Mouse (Mus musculus) heart, embryonic 14.5 days (tissue): ENCODE measurements at regions not wholly inside any gene's neighbourhood (a gene's known extent, or its start where the extent isn't known, plus 50 kb on each side); places are given as distances from the start of the nearest gene placed in this dataset.

Experiments used
- ATAC-seq: fragments of 200-750 bp; cut with Nextera tagmentation; 2 replicates; pipeline ENCODE4 v1.8.0; 2017; ENCODE audit warnings: low read depth, moderate TSS enrichment; ENCODE audit not compliant: insufficient number of reproducible peaks, insufficient read depth, low FRiP score
- H3K27ac ChIP-seq, 2 experiments: fragments of 200-500 bp in 1 of 2; fragments of 300-500 bp in 1 of 2; sonication (generic) in 1 of 2; replicated peaks in 1 of 2; 2 replicates each; pipeline ENCODE4 v1.5.1; 2012 to 2014; ENCODE audit warnings: low read depth in 2 of 2, low read length in 2 of 2, control low read depth in 1 of 2, mild to moderate bottlenecking in 1 of 2, mixed read lengths in 1 of 2; ENCODE audit not compliant: control insufficient read depth in 1 of 2, insufficient read depth in 1 of 2
- H3K27me3 ChIP-seq: fragments of 300-500 bp; sonication (generic); 2 replicates; pipeline ENCODE4 v1.6.1; 2014; ENCODE audit warnings: mild to moderate bottlenecking, low read length, control low read depth; ENCODE audit not compliant: control insufficient read depth, insufficient read depth
- H3K36me3 ChIP-seq: fragments of 300-500 bp; sonication (generic); 2 replicates; pipeline ENCODE4 v1.6.1; 2014; ENCODE audit warnings: mild to moderate bottlenecking, control low read depth, low read length, mixed read lengths; ENCODE audit not compliant: control insufficient read depth, insufficient read depth
- H3K4me1 ChIP-seq, 2 experiments: fragments of 200-500 bp in 1 of 2; fragments of 300-500 bp in 1 of 2; sonication (generic) in 1 of 2; 2 replicates each; pipeline ENCODE4 v1.6.1; 2012 to 2014; ENCODE audit warnings: low read length in 2 of 2, control low read depth in 1 of 2, mixed read lengths in 1 of 2; ENCODE audit not compliant: control insufficient read depth in 2 of 2, insufficient read depth in 2 of 2
- H3K4me2 ChIP-seq: fragments of 300-500 bp; sonication (generic); 2 replicates; pipeline ENCODE4 v1.6.1; 2014; ENCODE audit warnings: mild to moderate bottlenecking, low read length
- H3K4me3 ChIP-seq, 2 experiments: fragments of 200-500 bp in 1 of 2; fragments of 300-500 bp in 1 of 2; sonication (generic) in 1 of 2; 2 replicates each; pipeline ENCODE4 v1.5.1; 2012 to 2014; ENCODE audit warnings: low read length in 2 of 2, mild to moderate bottlenecking in 2 of 2, control low read depth in 1 of 2, low read depth in 1 of 2, moderate library complexity in 1 of 2; ENCODE audit not compliant: control insufficient read depth in 1 of 2, insufficient read depth in 1 of 2
- H3K9ac ChIP-seq: fragments of 300-500 bp; sonication (generic); 2 replicates; pipeline ENCODE4 v1.6.1; 2014; ENCODE audit warnings: mild to moderate bottlenecking, low read length
- H3K9me3 ChIP-seq: fragments of 300-500 bp; sonication (generic); 2 replicates; pipeline ENCODE4 v1.6.1; 2016; ENCODE audit warnings: low read length, control low read depth; ENCODE audit not compliant: control insufficient read depth
- WGBS: fragments of 180-500 bp; shearing (Covaris S2); extraction: QIAGEN DNeasy Blood & Tissue Kit; methylation state at CpG from one replicate; pipeline ENCODE4 v1.1.7; 2014; 5-methylcytosine and 5-hydroxymethylcytosine counted together

GRCm38 (mm10) chr9:66646226-66646625 lies 53.3 kb upstream of the Usp3 start:
- no peak overlapping the region for H3K27ac ChIP-seq
- 10% methylated on average over 7 of the region's 7 CpGs for WGBS
- H3K4me3 ChIP-seq = no peak overlapping the region
- no peak overlapping the region for H3K9ac ChIP-seq
- H3K27me3 ChIP-seq = no peaks in the 10 kb centered on the region
- peak; percentile 86; the same call in 1 of the 2 replicates for ATAC-seq
- H3K9me3 ChIP-seq = no peaks in the 10 kb centered on the region
- H3K4me2 ChIP-seq = no peak overlapping the region
- peaks cover 0 to 4% of the 10 kb centered on the region in 2 experiments; a peak in 2 of 4 replicates for H3K4me1 ChIP-seq
- H3K36me3 ChIP-seq = no peaks in the 10 kb centered on the region

- H3K27me3 ChIP-seq = no peaks in the 10 kb centered on the region
- ATAC-seq = no peak
- no peak overlapping the region for H3K27ac ChIP-seq
- H3K36me3 ChIP-seq = no peaks in the 10 kb centered on the region
- H3K4me1 ChIP-seq = peaks cover 0 to 8% of the 10 kb centered on the region in 2 experiments; a peak in 2 of 4 replicates
- no peak overlapping the region for H3K4me3 ChIP-seq
- WGBS = 24% methylated on average over 6 of the region's 6 CpGs
- 0 out of 2 replicates have a peak overlapping the region, but pooled peaks have one; percentile 17 for H3K9ac ChIP-seq
- H3K4me2 ChIP-seq = peak overlapping the region; percentile 42
- no peaks in the 10 kb centered on the region for H3K9me3 ChIP-seq
Measured at GRCm38 (mm10) chr9:66651306-66651705, 58.4 kb upstream of the Usp3 start.

- no peaks in the 10 kb centered on the region for H3K9me3 ChIP-seq
- no peaks in the 10 kb centered on the region for H3K27me3 ChIP-seq
- H3K4me1 ChIP-seq = peaks cover 8% of the 10 kb centered on the region in 2 experiments
- no peak overlapping the region for H3K4me3 ChIP-seq
- H3K27ac ChIP-seq = no peak overlapping the region
- no peaks in the 10 kb centered on the region for H3K36me3 ChIP-seq
- 76% methylated on average over 7 of the region's 7 CpGs for WGBS
- ATAC-seq = no peak
- no peak overlapping the region for H3K4me2 ChIP-seq
- H3K9ac ChIP-seq = no peak overlapping the region
Measured at GRCm38 (mm10) chr9:66657116-66657758, 56.2 kb upstream of the Car12 start.

GRCm38 (mm10) chr9:66658707-66659242 lies 54.7 kb upstream of the Car12 start:
- no peak overlapping the region for H3K9ac ChIP-seq
- no peak overlapping the region for H3K4me2 ChIP-seq
- ATAC-seq = no peak
- H3K4me1 ChIP-seq = peaks cover 8% of the 10 kb centered on the region in 2 experiments
- H3K27ac ChIP-seq = no peak overlapping the region
- no peak overlapping the region for H3K4me3 ChIP-seq
- no peaks in the 10 kb centered on the region for H3K27me3 ChIP-seq
- no peaks in the 10 kb centered on the region for H3K9me3 ChIP-seq
- H3K36me3 ChIP-seq = no peaks in the 10 kb centered on the region

GRCm38 (mm10) chr9:66659781-66660445 lies 53.6 kb upstream of the Car12 start:
- Histone ChIP-seq H3K4me1 (peaks cover 8% of the 10 kb centered on the region in 2 experiments), H3K27me3 (no peaks in the 10 kb centered on the region), H3K27ac (0 out of 4 replicates have a peak overlapping the region, but pooled peaks of 1 of the 2 experiments have one; percentile 14), H3K9me3 (peaks cover 4% of the 10 kb centered on the region; the same call in 1 of the 2 replicates), H3K36me3 (no peaks in the 10 kb centered on the region), H3K4me3 (no peak overlapping the region), H3K9ac (no peak overlapping the region), H3K4me2 (no peak overlapping the region)
- no peak for ATAC-seq
- WGBS = 55% methylated on average over 11 of the region's 11 CpGs

DNA sequence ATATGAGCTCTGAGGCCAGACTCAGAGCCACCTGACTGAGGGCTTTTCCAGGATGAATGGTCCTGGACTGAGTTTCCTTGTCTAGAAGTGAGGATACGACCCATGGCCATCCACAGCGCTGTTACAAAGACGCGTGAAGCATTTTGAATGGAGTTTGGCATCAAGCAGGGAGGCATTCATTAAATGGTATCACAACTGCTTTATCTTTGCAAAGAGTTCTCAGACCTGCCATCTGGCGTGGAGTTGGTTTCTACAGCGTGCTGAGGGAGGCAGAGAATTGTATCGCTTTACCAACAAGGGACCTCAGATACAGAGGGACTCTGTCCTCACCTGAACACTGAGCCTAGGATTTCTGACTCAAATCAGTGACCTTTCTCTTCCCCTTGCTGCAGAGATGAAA lies 51.9 kb upstream of the Car12 start:
- Histone ChIP-seq H3K4me3 (no peak overlapping the region), H3K27ac (no peak overlapping the region), H3K4me2 (no peak overlapping the region), H3K27me3 (no peaks in the 10 kb centered on the region), H3K9ac (no peak overlapping the region), H3K9me3 (peaks cover 4% of the 10 kb centered on the region; the same call in 1 of the 2 replicates), H3K36me3 (no peaks in the 10 kb centered on the region), H3K4me1 (peaks cover 17 to 19% of the 10 kb centered on the region in 2 experiments)
- 70% methylated on average over 7 of the region's 7 CpGs for WGBS
- no peak for ATAC-seq

GRCm38 (mm10) chr9:66662443-66662842 lies 51.0 kb upstream of the Car12 start:
- no peak overlapping the region for H3K27ac ChIP-seq
- no peaks in the 10 kb centered on the region for H3K36me3 ChIP-seq
- H3K27me3 ChIP-seq = no peaks in the 10 kb centered on the region
- H3K9me3 ChIP-seq = peaks cover 4% of the 10 kb centered on the region; the same call in 1 of the 2 replicates
- no peak overlapping the region for H3K4me2 ChIP-seq
- 69% methylated on average over 4 of the region's 4 CpGs for whole genome bisulfite sequencing
- ATAC-seq = no peak
- peaks cover 19 to 25% of the 10 kb centered on the region in 2 experiments for H3K4me1 ChIP-seq
- no peak overlapping the region for H3K9ac ChIP-seq
- H3K4me3 ChIP-seq = no peak overlapping the region
